Mouse (Mus musculus): Measurements from ENCODE around the gene Slc4a5. TPM values are rescaled to one million over a fixed set of nuclear protein-coding genes. Genes with fewer than 3 reads are reported as not detected.
A peak's percentile ranks its signal among the peaks of the same experiment; 100 is the strongest.

Slc4a5 gene
- polyA plus RNA-seq, 1 experiment from 2014 or later, result 2.8 TPM

DNA sequence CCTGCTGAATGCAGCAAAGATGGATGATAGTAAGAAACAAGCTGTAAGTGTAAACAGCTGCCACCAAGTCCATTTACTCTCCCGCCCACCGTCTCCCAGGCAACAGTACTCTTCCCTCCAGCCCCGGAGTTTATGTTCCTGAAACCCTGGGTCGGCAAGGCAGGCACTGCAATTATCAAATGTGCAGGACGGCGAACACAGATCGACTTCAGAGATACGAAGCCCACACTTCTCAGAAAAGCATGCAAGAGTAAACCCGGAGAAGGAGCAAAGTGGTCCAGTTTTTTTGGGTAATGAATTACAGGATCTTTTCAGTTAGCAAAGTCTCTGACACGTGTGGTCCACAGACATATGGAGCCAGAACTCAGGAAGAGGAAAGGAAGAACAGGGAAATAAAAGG is 96.4 kb downstream of the Slc4a5 start:
- Histone ChIP-seq H3K9me3 (no peaks in the 10 kb centered on the region), H3K27ac (replicated peaks) (no peak overlapping the region), H3K4me2 (peak overlapping the region; percentile 87), H3K9ac (peak overlapping the region; percentile 13; the same call in 1 of the 2 replicates), H3K4me1 (replicated peaks) (peaks cover 22% of the 10 kb centered on the region), H3K36me3 (peaks cover 7% of the 10 kb centered on the region), H3K4me3 (peak overlapping the region; percentile 91), H3K27me3 (no peaks in the 10 kb centered on the region)
- ATAC-seq (ENCODE audit: low FRiP score, low read depth), result no peak
- WGBS, result 4% methylated on average over 10 of the region's 10 CpGs

DNA sequence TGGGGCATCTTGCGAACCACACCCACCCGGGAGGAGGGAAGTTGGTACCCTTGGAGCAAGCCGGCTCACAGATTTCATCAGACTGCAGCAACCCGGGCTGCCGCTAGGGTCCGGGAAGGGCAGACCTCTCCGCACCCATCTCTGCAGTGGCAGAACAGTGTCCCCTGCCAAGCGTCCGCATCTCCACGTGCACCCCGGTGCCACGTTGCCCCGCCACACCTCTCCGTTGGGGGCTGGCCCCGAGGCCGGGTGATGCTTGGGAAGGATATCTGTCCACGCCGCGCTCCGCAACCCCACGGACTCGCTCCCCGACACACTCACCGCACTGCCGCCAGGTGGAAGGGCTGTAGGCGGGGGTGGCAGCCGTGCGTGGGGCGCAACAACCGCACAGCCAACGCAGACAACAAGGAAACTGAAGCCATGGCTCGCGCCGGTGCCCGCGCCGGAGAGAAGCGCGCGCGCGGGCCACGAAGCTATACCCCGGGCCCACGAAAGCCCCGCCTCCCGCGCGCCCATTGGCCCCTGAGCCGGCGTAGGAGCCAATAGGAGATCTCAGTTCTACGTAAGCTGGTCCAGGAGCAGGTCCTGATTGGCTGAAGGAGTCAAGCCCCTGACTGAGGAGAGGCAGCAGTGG is 97.6 kb downstream of the Slc4a5 start:
- peak; percentile 99 for ATAC-seq (ENCODE audit: low FRiP score, low read depth)
- H3K4me2 ChIP-seq, result peak overlapping the region; percentile 87

DNA sequence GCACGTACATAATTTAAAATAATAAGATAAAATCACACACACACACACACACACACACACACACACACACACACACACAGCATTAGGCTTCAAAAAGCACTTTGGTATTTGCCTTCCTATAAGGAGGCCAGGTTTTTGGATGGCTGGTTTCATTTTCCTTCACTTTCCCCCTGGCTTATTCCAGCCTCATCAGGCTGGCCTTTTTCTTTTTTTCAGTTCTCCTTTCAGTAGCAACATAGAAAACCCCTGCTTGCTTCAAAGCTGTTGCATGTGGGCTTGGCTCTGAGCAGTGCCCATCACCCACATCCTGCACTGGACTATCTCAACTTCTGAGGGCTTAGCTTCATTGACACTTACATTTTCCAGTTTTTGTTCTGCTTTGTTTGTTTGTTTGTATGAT is 102.3 kb downstream of the Slc4a5 start:
- Histone ChIP-seq H3K4me1 (replicated peaks) (peaks cover 12% of the 10 kb centered on the region), H3K36me3 (no peaks in the 10 kb centered on the region), H3K4me3 (no peak overlapping the region), H3K9ac (no peak overlapping the region), H3K9me3 (no peaks in the 10 kb centered on the region), H3K27ac (replicated peaks) (no peak overlapping the region), H3K27me3 (no peaks in the 10 kb centered on the region), H3K4me2 (no peak overlapping the region)
- 36% methylated on average over 1 of the region's 1 CpGs for WGBS
- ATAC-seq (ENCODE audit: low FRiP score, low read depth), result no peak

More for the DNA sequence above, 97.6 kb downstream of the Slc4a5 start:
- Histone ChIP-seq H3K27ac (replicated peaks) (peak overlapping the region; percentile 70), H3K4me3 (peak overlapping the region; percentile 91), H3K9ac (peak overlapping the region; percentile 73), H3K27me3 (no peaks in the 10 kb centered on the region), H3K4me1 (replicated peaks) (peaks cover 22% of the 10 kb centered on the region), H3K36me3 (peaks cover 2% of the 10 kb centered on the region; the same call in 1 of the 2 replicates), H3K9me3 (no peaks in the 10 kb centered on the region)
- WGBS, result under 1% methylated on average over 52 of the region's 52 CpGs

DNA sequence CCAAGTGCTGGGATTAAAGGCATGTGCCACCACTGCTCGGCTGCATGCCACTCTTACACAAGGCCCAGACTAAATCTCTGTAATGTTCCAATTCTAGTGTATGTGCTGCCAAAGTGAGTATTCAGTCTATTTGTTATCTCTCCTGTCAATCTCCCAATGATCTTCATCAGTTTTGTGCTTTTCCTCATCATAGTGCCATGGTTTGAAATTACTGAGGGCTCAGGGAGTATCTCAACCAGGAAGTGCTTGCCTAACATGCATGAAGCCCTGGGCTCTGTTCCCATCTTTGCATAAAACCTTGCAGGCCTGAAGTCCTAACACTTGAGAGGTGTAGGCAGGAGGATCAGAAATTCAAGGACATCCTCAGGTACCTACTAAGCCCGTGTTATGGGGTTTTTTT is 103.2 kb downstream of the Slc4a5 start:
- Histone ChIP-seq H3K4me1 (replicated peaks) (peaks cover 17% of the 10 kb centered on the region), H3K27ac (replicated peaks) (no peak overlapping the region), H3K4me2 (no peak overlapping the region), H3K9ac (no peak overlapping the region), H3K9me3 (no peaks in the 10 kb centered on the region), H3K27me3 (no peaks in the 10 kb centered on the region), H3K36me3 (no peaks in the 10 kb centered on the region), H3K4me3 (no peak overlapping the region)
- ATAC-seq (ENCODE audit: low FRiP score, low read depth), result no peak
- 60% methylated on average over 2 of the region's 2 CpGs for WGBS

DNA sequence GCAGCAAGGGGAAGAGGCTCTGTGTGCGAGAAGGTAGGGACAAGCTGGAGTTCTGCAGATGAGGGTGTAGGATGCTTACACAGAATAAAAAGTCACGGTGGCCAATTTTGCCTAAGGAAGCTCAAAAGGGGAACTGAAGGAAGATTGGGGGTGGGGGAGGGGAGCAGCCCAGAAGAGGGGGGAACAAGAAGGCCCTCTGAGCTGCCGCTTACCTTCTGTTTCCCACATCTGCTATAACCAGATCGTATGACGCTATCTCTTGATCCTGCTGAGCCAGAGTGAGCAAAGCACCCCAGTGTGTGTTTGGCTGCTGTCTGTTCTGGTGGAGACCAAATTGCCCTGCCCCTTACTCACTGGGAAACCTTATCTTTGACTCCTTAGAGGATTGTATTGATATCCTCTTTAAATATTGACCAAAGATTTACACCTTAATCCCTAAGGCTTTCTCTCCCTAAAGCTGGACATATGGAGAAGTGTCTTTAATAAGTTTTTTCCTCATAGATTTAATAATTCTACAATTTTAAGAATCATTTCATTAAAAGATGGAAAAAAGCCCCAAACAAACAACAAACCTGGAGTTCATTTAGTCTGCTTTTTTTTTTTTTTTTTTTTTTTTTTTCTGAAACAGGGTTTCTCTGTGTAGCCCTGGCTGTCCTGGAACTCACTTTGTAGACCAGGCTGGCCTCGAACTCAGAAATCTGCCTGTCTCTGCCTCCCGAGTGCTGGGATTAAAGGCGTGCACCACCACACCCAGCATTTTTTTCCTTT is 104.2 kb downstream of the Slc4a5 start:
- H3K27ac ChIP-seq (replicated peaks), result no peak overlapping the region
- H3K36me3 ChIP-seq, result no peaks in the 10 kb centered on the region
- no peak for ATAC-seq (ENCODE audit: low FRiP score, low read depth)
- WGBS, result 74% methylated on average over 8 of the region's 8 CpGs
- H3K4me2 ChIP-seq, result no peak overlapping the region
- no peaks in the 10 kb centered on the region for H3K27me3 ChIP-seq
- H3K4me1 ChIP-seq (replicated peaks), result peaks cover 20% of the 10 kb centered on the region
- H3K9me3 ChIP-seq, result no peaks in the 10 kb centered on the region
- H3K9ac ChIP-seq, result no peak overlapping the region
- H3K4me3 ChIP-seq, result no peak overlapping the region

DNA sequence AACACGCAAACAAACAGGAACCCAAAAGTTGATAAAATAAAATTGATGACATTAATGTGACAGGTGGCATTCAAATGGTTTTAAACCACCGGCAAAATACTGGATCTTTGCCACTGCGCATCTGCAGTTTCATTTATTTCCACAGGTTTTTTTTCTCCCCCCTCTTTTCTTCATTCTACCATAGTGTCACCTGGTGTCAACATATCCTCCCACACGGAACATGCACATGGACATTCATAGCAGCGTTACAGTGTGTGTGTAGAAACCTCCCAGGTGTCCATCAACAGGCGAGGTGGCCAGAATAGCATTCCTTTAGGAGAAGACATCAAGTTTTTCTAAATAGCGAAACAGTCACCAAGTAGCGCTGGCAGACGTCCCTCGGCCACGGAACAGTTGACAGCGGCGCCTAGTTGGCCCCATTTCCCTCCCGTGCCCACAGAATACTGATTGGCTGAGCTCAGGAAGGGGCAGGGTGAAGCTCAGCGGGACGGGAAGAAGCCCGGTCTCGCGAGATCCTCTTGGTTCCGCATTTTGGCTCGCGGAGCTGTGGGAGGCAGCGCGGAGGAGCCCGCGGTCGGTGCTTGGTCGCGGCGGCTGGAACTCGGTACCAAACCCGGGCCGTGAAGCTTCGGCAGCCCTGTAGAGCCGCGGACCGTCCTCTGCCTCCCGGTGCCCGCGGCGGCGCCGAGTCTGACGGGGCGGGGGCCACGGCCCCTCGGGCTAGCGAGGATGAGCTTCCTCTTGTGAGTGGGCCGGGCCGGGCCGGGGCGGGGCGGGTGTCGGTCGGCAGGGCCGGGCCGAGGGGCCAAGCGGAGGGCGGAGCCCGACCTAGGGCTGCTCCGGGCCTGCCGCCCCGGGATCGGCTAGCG is 106.1 kb downstream of the Slc4a5 start, which contains the start of the genes Mthfd2 and Mob1a:
Gene Mthfd2 (minus strand): TSS at position 384 of the 869 bp plus-strand sequence.
Gene Mob1a (plus strand): TSS at position 492 of the 869 bp plus-strand sequence.
- H3K9me3 ChIP-seq, result no peaks in the 10 kb centered on the region
- peak within 1 kb of the TSS; percentile 92 for H3K27ac ChIP-seq (replicated peaks)
- under 1% methylated on average over 53 of the region's 65 CpGs for WGBS
- no peaks in the 10 kb centered on the region for H3K27me3 ChIP-seq
- peaks cover 20% of the 10 kb centered on the region for H3K4me1 ChIP-seq (replicated peaks)
- peaks cover 8% of the 10 kb centered on the region for H3K36me3 ChIP-seq
- peak within 1 kb of the TSS; percentile 88 for H3K9ac ChIP-seq
- H3K4me3 ChIP-seq, result peak within 1 kb of the TSS; percentile 82
- H3K4me2 ChIP-seq, result peak within 1 kb of the TSS; percentile 77
- ATAC-seq (ENCODE audit: low FRiP score, low read depth), result peak; percentile 97

DNA sequence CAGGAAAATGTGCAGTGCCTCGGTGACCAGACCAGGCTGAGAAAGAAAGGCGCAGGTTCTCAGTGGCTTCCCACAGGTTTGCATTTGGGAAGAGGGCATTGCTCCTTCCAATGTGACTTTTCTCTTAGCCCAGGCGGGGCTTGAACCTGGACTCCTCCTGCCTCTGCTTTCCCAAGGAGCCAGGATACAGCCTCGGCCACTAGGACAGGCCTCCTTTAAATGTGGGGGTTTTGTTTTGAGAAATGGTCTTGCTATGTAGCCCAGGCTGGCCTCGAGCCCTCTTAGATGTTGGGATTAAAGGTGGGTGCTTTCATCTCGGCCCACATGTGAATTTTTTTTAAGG is 106.7 kb downstream of the Slc4a5 start:
- H3K9me3 ChIP-seq, result no peaks in the 10 kb centered on the region
- no peaks in the 10 kb centered on the region for H3K27me3 ChIP-seq
- peak overlapping the region; percentile 92 for H3K27ac ChIP-seq (replicated peaks)
- peaks cover 20% of the 10 kb centered on the region for H3K4me1 ChIP-seq (replicated peaks)
- H3K9ac ChIP-seq, result peak overlapping the region; percentile 88
- ATAC-seq (ENCODE audit: low FRiP score, low read depth), result peak; percentile 6; the same call in 1 of the 2 replicates
- WGBS, result 8% methylated on average over 6 of the region's 6 CpGs
- H3K4me2 ChIP-seq, result peak overlapping the region; percentile 77
- peaks cover 13% of the 10 kb centered on the region for H3K36me3 ChIP-seq
- peak overlapping the region; percentile 82 for H3K4me3 ChIP-seq

DNA sequence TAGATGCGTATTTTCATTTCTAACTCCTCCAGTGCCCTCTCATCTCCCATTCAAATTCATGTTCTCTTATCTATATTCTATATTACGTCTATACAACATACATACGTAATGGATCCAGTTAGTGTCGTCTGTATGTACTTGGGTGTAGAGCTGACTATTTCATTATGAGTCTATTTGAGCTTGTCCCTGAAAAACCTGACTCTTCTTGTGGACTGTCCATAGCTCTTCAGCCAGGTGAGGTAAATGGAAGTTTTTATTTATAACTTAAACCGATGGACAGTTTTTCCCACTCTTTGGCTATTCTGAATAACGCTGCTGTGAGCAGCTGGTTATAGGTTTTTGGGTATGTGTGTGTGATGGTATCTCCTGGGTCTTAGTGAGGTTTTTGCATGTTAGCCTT is 107.1 kb downstream of the Slc4a5 start:
- no peaks in the 10 kb centered on the region for H3K27me3 ChIP-seq
- 67% methylated on average over 6 of the region's 6 CpGs for whole genome bisulfite sequencing

DNA sequence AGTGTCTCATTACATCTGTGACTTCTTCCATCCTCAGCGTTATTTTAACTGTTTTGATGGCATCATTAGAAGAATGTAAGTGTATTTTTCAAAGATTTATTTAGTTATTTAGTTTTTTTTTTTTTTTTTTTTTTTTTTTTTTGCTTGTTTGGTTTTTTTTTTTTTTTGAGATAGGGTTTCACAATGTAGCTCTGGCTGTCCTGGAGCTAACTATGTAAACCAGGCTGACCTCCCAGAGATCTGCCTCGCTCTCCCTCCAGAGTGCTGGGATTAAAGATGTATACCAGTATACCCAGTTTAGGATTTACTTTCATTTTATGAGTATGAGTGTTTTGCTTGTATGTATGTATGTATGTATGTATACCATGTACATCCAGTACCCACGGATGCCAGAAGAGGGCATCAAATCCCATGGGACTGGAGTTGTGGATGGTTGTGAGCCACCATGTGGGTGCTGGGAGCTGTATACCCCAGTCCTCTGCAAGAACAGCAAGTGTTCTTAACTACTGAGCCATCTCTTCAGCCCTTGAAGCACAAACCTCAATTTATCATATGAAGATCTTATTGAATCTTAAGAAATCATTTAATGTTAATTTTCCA is 108.1 kb downstream of the Slc4a5 start:
- no peak for ATAC-seq (ENCODE audit: low FRiP score, low read depth)
- peak overlapping the region; percentile 77; the same call in 1 of the 2 replicates for H3K4me2 ChIP-seq
- H3K9ac ChIP-seq, result no peak overlapping the region
- no peak overlapping the region for H3K27ac ChIP-seq (replicated peaks)
- WGBS, result 86% methylated on average over 3 of the region's 3 CpGs
- H3K4me1 ChIP-seq (replicated peaks), result peaks cover 20% of the 10 kb centered on the region
- no peak overlapping the region for H3K4me3 ChIP-seq
- no peaks in the 10 kb centered on the region for H3K27me3 ChIP-seq
- peaks cover 25% of the 10 kb centered on the region for H3K36me3 ChIP-seq
- no peaks in the 10 kb centered on the region for H3K9me3 ChIP-seq

More for the DNA sequence above, 107.1 kb downstream of the Slc4a5 start:
- no peak for ATAC-seq (ENCODE audit: low FRiP score, low read depth)
- Histone ChIP-seq H3K36me3 (peaks cover 17% of the 10 kb centered on the region), H3K9me3 (no peaks in the 10 kb centered on the region), H3K4me1 (replicated peaks) (peaks cover 20% of the 10 kb centered on the region), H3K27ac (replicated peaks) (no peak overlapping the region), H3K4me3 (peak overlapping the region; percentile 82), H3K4me2 (peak overlapping the region; percentile 77), H3K9ac (peak overlapping the region; percentile 88)

DNA sequence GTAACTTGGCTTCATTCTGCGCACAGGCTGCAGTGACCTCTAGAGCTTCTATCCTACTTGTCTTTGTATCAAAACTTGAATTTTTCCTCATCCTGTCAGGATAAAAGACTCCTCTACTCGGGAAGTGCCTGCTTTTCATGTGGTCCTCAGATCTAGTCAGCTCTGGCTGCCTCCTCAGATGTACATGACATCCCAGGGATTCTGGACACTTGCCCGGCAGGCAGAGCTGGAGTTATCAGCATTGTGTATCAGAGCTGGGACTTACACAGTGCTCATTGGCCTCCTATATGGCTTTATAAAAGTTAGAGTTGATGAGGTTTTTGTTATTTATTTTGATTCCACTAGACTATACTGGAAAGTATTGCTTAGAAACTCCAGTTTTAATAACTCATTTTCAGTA is 121.8 kb downstream of the Slc4a5 start:
- Histone ChIP-seq H3K9ac (no peak overlapping the region), H3K36me3 (peaks cover 42% of the 10 kb centered on the region), H3K4me1 (replicated peaks) (no peaks in the 10 kb centered on the region), H3K4me2 (no peak overlapping the region), H3K9me3 (no peaks in the 10 kb centered on the region), H3K27me3 (no peaks in the 10 kb centered on the region), H3K4me3 (no peak overlapping the region), H3K27ac (replicated peaks) (no peak overlapping the region)
- ATAC-seq (ENCODE audit: low FRiP score, low read depth), result no peak
- WGBS, result 80% methylated on average over 3 of the region's 3 CpGs

DNA sequence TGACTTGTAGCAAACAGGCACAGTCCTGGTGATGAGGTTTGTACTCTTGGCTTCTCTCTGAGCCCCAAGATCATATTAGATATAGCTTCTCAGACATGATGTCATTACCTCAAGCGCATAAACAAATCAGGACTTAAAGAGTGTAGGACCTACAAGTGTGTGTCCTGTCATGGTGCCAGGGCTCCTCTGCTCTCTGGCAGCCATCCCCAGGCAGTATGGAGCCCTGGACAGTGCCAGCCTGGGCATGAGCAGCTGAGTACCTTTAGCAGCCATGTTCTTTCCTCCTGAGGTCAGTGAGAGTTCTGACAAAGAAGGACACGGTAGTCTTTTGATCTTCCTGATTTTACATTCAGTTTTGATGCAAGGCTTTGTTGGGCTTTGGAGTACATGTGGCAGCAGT is 123.3 kb downstream of the Slc4a5 start:
- no peak overlapping the region for H3K9ac ChIP-seq
- H3K36me3 ChIP-seq, result peaks cover 34% of the 10 kb centered on the region
- H3K27me3 ChIP-seq, result no peaks in the 10 kb centered on the region
- no peak overlapping the region for H3K27ac ChIP-seq (replicated peaks)
- ATAC-seq (ENCODE audit: low FRiP score, low read depth), result no peak
- H3K4me1 ChIP-seq (replicated peaks), result no peaks in the 10 kb centered on the region
- H3K4me3 ChIP-seq, result no peak overlapping the region
- 91% methylated on average over 2 of the region's 2 CpGs for WGBS
- H3K4me2 ChIP-seq, result no peak overlapping the region
- H3K9me3 ChIP-seq, result no peaks in the 10 kb centered on the region
